Mouse (Mus musculus) bone marrow, adult 2 months (tissue): ENCODE measurements around the gene Susd4. TPM values are rescaled to one million over a fixed set of nuclear protein-coding genes. Genes with fewer than 3 reads are reported as not detected.

Experiments
- H3K27ac ChIP-seq: fragments of 200-500 bp; 2 replicates; pipeline ENCODE4 v1.5.1; 2012; ENCODE audit warnings: low read depth, mild to moderate bottlenecking, control low read depth, inconsistent platforms, low read length; ENCODE audit not compliant: control insufficient read depth, poor library complexity, insufficient read depth
- H3K4me1 ChIP-seq: fragments of 200-500 bp; 2 replicates; pipeline ENCODE4 v1.6.1; 2011; ENCODE audit warnings: low read length; ENCODE audit not compliant: control insufficient read depth, insufficient read depth
- H3K4me3 ChIP-seq: fragments of 200-500 bp; replicated peaks from 2 replicates; pipeline ENCODE3; 2011; ENCODE audit warnings: mild to moderate bottlenecking, low read depth, low read length, control low read depth; ENCODE audit not compliant: control insufficient read depth
- CTCF ChIP-seq: fragments of 200-500 bp; IDR thresholded peaks from 2 replicates; pipeline ENCODE4 v1.5.1; 2011; ENCODE audit warnings: low read length, control low read depth; ENCODE audit not compliant: control insufficient read depth, insufficient read depth
- POLR2A ChIP-seq: fragments of 200-500 bp; IDR thresholded peaks from 2 replicates; pipeline ENCODE4 v1.6.1; 2011; ENCODE audit warnings: low read depth, mild to moderate bottlenecking, control low read depth, low read length, borderline replicate concordance; ENCODE audit not compliant: control insufficient read depth
- WGBS: fragments of 180-500 bp; shearing (Covaris S2); methylation state at CpG from one replicate; pipeline ENCODE4 v1.1.7; 2018; 5-methylcytosine and 5-hydroxymethylcytosine counted together
- polyA plus RNA-seq: library from polyadenylated mRNA; stranded (reverse); fragments of >200 nt; gene quantifications from 2 replicates; pipeline ENCODE4 v1.2.4, GENCODE M21; 2011; ENCODE audit warnings: low replicate concordance; ENCODE audit not compliant: missing spikeins, insufficient read depth, insufficient read length

Gene Susd4
- polyA plus RNA-seq, 1 experiment: 1.00 TPM

GRCm38 (mm10) chr1:182869114-182869456, 105.4 kb downstream of the Susd4 start:
- no peak overlapping the region for H3K4me3 ChIP-seq
- TF ChIP-seq POLR2A (no peak), CTCF (no peak)
- 71% methylated on average over 6 of the region's 6 CpGs for WGBS
- H3K4me1 ChIP-seq: no peaks in the 10 kb centered on the region
- H3K27ac ChIP-seq: no peak overlapping the region

DNA sequence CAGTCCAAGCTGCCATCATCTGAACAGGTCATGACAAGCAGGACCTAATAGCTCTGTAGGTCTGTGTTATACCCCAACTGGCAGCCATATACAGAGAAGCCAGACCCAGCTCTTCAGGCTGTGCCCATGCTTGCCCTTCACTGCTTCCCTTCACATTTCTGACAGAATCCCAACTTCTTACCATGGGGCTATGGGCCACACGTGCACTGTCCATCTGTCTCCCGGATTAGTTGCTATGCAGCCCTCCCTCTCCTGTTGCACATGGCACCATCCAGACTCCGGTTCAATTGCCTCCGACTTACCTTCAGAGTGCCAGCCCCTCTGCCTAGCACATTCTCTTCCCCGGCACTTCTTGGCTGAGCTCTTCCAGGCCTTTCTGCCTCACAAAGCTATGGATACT, 114.5 kb downstream of the Susd4 start:
- 87% methylated on average over 5 of the region's 5 CpGs for WGBS
- Histone ChIP-seq H3K4me1 (no peaks in the 10 kb centered on the region), H3K27ac (no peak overlapping the region), H3K4me3 (no peak overlapping the region)
- TF ChIP-seq CTCF: no peak

- TF ChIP-seq POLR2A: no peak
- no peak for TF ChIP-seq CTCF
- WGBS: 77% methylated on average over 4 of the region's 4 CpGs
These were observed 115.1 kb downstream of the Susd4 start for GRCm38 (mm10) chr1:182878719-182879118.

DNA sequence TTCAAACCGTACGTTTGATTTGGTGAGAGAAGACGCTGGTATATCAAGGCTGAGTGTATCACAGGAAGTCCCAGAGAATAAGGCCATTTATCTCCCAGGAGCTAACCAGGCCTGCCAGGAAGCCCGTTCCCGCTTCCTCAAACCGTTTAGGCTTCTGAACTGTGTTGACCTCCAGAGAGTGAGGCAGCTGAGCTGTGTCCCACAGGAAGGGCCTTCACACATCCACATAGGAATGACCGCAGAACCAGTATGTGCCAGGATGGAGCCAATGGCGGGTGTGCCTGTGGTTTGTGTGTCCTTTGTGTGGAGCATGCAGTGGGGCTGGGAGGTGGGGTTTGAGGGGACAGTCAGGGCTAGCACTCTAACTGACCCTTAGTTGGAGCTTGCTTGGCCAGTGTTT, 117.6 kb downstream of the Susd4 start:
- no peak overlapping the region for H3K27ac ChIP-seq
- 76% methylated on average over 8 of the region's 8 CpGs for WGBS
- H3K4me3 ChIP-seq: no peak overlapping the region
- no peak for TF ChIP-seq CTCF
- TF ChIP-seq POLR2A: no peak
- no peaks in the 10 kb centered on the region for H3K4me1 ChIP-seq

More at GRCm38 (mm10) chr1:182878719-182879118, 115.1 kb downstream of the Susd4 start:
- H3K27ac ChIP-seq: no peak overlapping the region
- H3K4me1 ChIP-seq: no peaks in the 10 kb centered on the region
- H3K4me3 ChIP-seq: no peak overlapping the region

- H3K4me1 ChIP-seq: no peaks in the 10 kb centered on the region
- no peak overlapping the region for H3K27ac ChIP-seq
- WGBS: 72% methylated on average over 2 of the region's 2 CpGs
- TF ChIP-seq CTCF: no peak
- TF ChIP-seq POLR2A: no peak
- H3K4me3 ChIP-seq: no peak overlapping the region
These were observed 119.0 kb downstream of the Susd4 start for GRCm38 (mm10) chr1:182882611-182883010.

GRCm38 (mm10) chr1:182895698-182896097, 132.0 kb downstream of the Susd4 start:
- Histone ChIP-seq H3K4me3 (no peak overlapping the region), H3K4me1 (no peaks in the 10 kb centered on the region), H3K27ac (no peak overlapping the region)
- WGBS: 31% methylated on average over 9 of the region's 9 CpGs
- TF ChIP-seq POLR2A: no peak
- peak; percentile 72 for TF ChIP-seq CTCF

DNA sequence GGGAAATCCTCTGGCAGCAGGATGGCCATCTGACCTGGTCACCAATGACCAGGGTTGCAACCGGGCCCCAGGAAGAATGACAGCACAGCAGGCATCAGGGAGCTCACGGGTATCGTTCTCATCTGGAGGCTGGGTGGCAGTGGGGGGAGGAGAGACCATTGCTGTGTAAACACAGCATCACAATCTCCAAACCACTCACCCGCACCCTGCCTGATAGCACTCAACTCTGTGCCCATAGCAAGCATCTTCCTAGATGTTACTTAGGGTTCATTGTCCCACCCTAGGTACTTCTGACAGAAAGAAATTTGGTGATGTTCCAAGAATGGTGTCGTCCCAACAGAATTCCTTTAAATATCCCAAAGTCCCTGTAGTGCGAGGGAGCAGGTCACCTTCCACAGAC, 133.4 kb downstream of the Susd4 start:
- 88% methylated on average over 6 of the region's 6 CpGs for WGBS
- TF ChIP-seq CTCF (no peak), POLR2A (no peak)
- Histone ChIP-seq H3K4me1 (no peaks in the 10 kb centered on the region), H3K27ac (no peak overlapping the region), H3K4me3 (no peak overlapping the region)

GRCm38 (mm10) chr1:182897506-182898138, 134.0 kb downstream of the Susd4 start:
- Histone ChIP-seq H3K4me3 (no peak overlapping the region), H3K4me1 (no peaks in the 10 kb centered on the region), H3K27ac (no peak overlapping the region)
- 79% methylated on average over 12 of the region's 12 CpGs for WGBS
- TF ChIP-seq POLR2A (no peak), CTCF (no peak)

GRCm38 (mm10) chr1:182902095-182902494, 138.4 kb downstream of the Susd4 start:
- WGBS: 29% methylated on average over 5 of the region's 5 CpGs
- Histone ChIP-seq H3K4me1 (no peaks in the 10 kb centered on the region; the same call in 1 of the 2 replicates), H3K4me3 (no peak overlapping the region), H3K27ac (no peak overlapping the region)
- TF ChIP-seq CTCF (no peak), POLR2A (no peak)
